Mouse (Mus musculus) small intestine, adult 2 months (tissue): ENCODE results near the gene Tfg.

Experiments used
- CTCF ChIP-seq: fragments of 200-500 bp; IDR thresholded peaks from 2 replicates; pipeline ENCODE4 v1.5.1; 2012; ENCODE audit warnings: low read depth, mild to moderate bottlenecking, control low read depth, inconsistent platforms, low read length, moderate library complexity, mixed read lengths; ENCODE audit not compliant: insufficient replicate concordance, insufficient read length; ENCODE audit errors: extremely low read depth
- POLR2A ChIP-seq: fragments of 200-500 bp; IDR thresholded peaks from 2 replicates; pipeline ENCODE4 v1.6.1; 2012; ENCODE audit warnings: low read depth, mild to moderate bottlenecking, control low read depth, inconsistent platforms, low read length, moderate library complexity

GRCm38 (mm10) chr16:56670941-56671340 lies 46.3 kb downstream of the Tfg start:
- TF ChIP-seq CTCF (no peak), POLR2A (no peak)
